Mouse (Mus musculus): Measurements from ENCODE around the gene Luc7l. TPM values are rescaled to one million over a fixed set of nuclear protein-coding genes. Genes with fewer than 3 reads are reported as not detected.
"Not testable (repeated sequence)": the region's sequence is repeated elsewhere in the genome, so short reads cannot be mapped to it uniquely, and the experiment has no call there.

Gene Luc7l
- total RNA-seq, 1 experiment from 2014 or later = 56.1 TPM

- no peak for DNase-seq
Measured at GRCm38 (mm10) chr17:26251886-26252538, 684 bp upstream of the Luc7l start.

DNA sequence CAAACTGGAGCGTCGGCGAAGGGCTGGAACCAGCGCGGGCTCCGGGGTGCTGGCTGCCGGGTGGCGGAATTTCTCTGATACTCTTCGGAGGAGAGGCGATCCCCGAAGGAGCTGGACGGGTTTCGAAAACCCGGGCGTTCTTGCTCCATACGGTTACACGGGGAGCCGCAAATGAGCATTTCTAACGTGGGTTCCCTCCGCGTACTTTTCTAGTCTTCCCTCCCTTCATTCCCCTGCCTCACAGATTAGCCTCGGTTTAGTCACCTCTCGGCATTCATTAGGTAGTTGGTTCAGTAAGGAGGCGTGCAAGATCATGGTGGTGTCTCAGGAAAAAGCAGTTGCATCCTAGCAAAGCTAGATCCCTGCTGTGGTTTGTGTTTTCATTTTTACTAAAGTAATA lies 703 bp downstream of the Luc7l start:
- no peak for DNase-seq

DNA sequence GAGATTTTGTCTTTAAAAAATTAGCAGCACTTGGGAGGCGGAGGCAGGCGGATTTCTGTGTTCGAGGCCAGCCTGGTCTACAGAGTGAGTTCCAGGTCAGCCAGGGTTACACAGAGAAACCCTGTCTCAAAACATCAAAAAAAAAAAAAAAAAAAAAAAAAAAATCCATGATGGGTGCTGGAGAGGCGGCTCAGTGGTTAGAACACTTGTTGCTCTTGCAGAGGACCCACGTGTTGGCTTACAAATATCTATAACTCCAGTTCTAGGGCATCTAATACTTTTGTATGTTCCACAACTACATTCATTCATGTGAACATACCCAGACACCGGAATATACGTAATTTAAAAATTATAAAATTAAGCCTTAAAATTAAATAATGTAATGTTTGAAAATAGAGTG lies 2.6 kb downstream of the Luc7l start:
- no peak for DNase-seq

DNA sequence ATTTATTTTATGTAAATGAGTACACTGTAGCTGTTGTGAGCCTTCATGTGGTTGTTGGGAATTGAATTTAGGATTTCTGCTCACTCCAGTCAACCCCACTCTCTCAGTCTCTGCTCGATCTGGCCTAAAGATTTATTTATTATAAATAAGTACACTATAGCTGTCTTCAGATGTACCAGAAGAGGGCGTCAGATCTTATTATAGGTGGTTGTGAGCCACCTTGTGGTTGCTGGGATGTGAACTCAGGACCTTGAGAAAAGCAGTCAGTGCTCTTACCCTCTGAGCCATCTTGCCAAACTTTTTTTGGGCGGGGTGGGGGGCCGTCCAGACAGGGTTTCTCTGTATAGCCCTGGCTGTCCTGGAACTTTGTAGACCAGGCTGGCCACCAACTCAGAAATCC lies 9.1 kb downstream of the Luc7l start:
- DNase-seq = no peak

DNA sequence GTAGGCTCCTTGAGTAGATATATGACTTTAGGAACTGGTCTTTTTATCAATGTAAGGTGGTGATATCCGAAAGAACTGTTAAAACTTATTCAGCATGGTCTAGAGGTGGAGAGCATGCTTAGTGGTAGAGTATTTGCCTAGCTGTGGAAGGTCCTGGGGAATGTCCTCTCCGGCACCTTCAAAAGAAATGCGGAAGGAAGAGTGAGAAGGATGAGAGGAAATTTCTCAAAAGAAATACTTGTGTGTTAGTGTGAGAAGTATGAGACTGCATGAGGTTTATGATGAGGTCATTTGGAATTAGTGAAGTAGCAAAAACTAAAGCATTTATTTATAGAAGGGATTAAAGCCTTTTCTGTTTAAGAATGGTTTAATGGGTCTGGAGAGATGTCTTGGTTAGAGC lies 9.7 kb downstream of the Luc7l start:
- DNase-seq = no peak

DNA sequence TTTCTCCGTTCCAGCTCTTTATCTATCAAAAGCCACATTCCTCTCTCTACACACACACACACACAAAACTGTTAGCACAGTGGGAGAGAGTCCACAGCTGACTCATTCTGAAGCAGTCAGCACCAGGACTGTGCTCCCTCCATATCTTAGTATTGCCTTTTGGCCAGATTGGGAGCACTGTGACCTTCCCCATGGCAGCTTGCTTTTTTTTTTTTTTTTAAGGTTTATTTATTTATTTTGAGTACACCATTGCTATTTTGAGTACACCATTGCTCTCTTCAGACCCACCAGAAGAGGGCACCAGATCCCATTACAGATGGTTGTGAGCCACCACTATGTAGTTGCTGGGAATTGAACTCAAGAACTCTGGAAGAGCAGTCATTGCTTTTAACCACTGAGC lies 16.2 kb downstream of the Luc7l start:
- DNase-seq = peak; percentile 20

DNA sequence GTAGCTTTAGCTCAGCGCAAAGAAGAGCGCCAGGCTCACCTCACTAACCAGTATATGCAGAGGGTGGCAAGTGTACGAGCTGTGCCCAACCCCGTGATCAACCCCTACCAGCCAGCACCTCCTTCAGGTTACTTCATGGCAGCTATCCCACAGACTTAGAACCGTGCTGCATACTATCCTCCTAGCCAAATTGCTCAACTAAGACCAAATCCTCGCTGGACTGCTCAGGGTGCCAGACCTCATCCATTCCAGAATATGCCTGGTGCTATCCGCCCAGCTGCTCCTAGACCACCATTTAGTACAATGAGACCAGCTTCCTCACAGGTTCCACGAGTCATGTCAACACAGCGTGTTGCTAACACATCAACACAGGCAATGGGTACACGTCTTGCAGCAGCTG lies 16.9 kb downstream of the Luc7l start:
- DNase-seq = not testable (repeated sequence)

GRCm38 (mm10) chr17:26272586-26272985 lies 19.9 kb downstream of the Luc7l start:
- no peak for DNase-seq

- no peak for DNase-seq
Measured at GRCm38 (mm10) chr17:26275933-26276332, 23.2 kb downstream of the Luc7l start.

- DNase-seq = peak; percentile 43
Measured at GRCm38 (mm10) chr17:26276711-26277110, 24.0 kb downstream of the Luc7l start.

DNA sequence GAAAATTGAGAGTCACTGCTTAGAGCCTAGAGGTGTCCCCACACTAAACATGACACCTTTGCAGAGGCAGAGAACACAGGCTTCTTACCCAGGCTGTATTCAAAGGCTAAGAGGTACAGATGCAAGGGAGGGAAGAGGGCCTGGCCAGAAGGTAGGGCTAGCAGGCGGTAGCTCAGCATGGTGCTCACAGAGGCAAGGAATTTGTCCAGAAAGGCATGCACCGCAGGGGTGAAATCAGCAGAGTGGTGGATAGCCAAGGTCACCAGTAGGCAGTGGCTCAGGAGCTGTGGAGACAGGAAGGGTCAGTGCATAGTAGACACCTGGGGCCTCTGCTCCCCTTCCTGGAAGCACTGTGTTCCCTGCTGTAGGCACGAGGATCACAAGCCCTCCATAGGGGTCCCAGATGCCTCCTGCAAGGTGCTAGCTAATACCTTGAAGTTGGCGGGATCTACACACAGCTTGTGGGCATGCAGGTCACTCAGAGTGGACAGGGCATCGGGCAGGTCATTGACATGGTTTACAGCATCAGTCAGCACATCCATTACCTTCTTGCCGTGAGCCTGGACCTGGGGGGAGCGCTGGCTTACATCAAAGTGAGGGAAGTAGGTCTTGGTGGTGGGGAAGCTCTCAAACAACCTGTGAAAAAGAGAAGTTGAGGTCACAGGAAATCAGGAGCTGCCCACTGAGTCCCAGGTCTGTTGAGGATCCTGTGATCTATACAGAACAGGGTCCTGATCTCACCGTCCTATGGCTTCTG lies 33.7 kb downstream of the Luc7l start:
- peak; percentile 17 for DNase-seq

DNA sequence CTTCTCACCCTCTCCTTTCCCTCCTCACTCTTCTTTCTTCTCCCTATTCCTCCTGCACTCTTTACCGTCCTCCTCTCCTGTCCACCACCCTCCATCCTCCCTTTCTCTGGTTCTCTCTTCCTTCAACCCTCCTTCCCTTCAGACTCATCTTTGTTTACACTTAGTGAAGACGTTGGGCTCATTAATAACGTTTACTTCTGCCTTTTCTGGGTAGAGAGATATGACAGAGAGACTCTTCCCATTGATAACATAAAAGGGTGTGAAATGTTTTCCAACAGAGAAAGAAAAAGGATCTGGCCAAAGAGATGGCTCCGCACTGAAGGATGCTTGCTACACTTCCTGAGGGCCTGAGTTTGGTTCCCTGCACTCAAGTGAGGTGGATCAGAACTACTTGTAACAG lies 36.8 kb downstream of the Luc7l start:
- DNase-seq = no peak

DNA sequence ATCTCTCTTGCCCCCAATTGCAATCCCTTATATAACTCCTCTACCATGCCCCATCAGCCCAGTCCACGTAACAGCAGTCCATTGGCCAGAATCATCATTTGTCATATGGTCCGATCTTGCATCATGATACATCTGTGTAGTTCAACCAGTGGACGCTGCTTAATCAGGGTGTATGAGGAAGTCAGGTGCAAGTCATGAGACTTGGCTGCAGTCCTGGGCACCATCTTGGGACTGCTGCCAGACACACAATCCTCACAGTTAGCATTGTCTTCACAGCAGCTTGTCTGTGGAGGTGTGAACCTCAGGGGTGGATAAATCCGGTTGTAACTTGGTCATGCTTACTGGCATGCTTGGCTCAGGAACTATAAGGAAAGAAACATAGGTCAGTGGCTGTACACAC lies 45.6 kb downstream of the Luc7l start:
- not testable (repeated sequence) for DNase-seq

DNA sequence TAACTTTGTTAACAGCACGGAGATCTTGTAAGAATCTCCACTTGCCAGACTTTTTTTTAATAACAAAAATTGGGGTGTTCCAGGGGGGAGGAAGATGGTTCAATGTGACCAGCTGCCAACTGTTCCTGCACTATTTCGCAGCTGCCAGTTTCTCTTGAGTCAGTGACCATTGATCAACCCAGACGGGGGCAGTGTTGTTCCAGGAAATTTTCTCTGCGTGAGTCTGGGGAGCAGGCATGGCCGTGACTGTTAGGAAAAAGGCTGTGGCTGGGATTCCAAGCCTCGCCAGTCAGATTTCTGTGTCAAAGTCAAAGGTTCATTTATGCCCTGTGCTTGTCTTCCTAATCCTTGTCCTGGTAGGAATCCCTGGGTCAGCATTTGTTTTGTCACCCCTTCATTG lies 61.6 kb downstream of the Luc7l start:
- peak; percentile 91 for DNase-seq

GRCm38 (mm10) chr17:26315474-26315873 lies 62.8 kb downstream of the Luc7l start:
- DNase-seq = peak; percentile 13

DNA sequence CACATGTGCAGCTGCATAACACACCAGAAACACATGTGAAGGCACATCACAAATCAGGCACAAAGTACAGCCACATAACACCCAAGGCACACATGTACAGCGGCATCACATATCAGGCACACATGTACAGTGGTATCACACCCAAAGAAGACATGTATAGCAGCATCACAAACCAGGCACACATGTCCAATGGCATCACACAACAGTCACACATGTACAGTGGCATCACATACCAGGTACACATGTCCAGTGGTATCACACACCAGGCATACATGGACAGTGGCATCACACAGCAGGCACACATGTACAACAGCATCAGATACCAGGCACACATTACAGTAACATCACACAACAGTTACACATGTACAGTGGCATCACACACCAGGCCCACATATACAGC lies 65.7 kb downstream of the Luc7l start:
- DNase-seq = no peak

Other genes starting within 250 kb of the Luc7l start
- gene Rab11fip3, start 183.3 kb upstream of the Luc7l start, total RNA-seq (2021) = 18.6 and 19.0 TPM in 2 replicates
- gene Decr2, start 162.6 kb upstream of the Luc7l start, total RNA-seq (2021) = 34.2 and 42.3 TPM in 2 replicates
- gene Nme4, start 157.3 kb upstream of the Luc7l start, total RNA-seq (2021) = 2.6 and 2.7 TPM in 2 replicates
- gene Tmem8, start 139.6 kb upstream of the Luc7l start, total RNA-seq (2021) = 5.0 and 5.8 TPM in 2 replicates
- 77.5 and 87.3 TPM in 2 replicates for gene Mrpl28, start 129.4 kb upstream of the Luc7l start, total RNA-seq (2021)
- gene Axin1, start 114.2 kb upstream of the Luc7l start, total RNA-seq (2021) = 32.8 and 43.1 TPM in 2 replicates
- gene Pdia2, start 53.8 kb upstream of the Luc7l start, total RNA-seq (2021) = 1.4 and 1.5 TPM in 2 replicates
- gene Rgs11, start 49.9 kb upstream of the Luc7l start, total RNA-seq (2021) = 17.9 and 20.4 TPM in 2 replicates
- 8.5 and 9.2 TPM in 2 replicates for gene Arhgdig, start 45.1 kb upstream of the Luc7l start, total RNA-seq (2021)
- 97.7 and 98.1 TPM in 2 replicates for gene Fam234a, start 8.7 kb upstream of the Luc7l start, total RNA-seq (2021)
- 50.0 and 51.1 TPM in 2 replicates for gene Neurl1b, start 161.9 kb downstream of the Luc7l start, total RNA-seq (2021)